Mouse (Mus musculus) adipocyte (in vitro differentiated cells): Measurements from ENCODE around the gene Entpd2.

ENCODE experiments used
- DNase-seq: peaks from one replicate; pipeline ENCODE4 v3.0.0-alpha.2; 2016; ENCODE audit warnings: low spot score

Entpd2 gene

DNA sequence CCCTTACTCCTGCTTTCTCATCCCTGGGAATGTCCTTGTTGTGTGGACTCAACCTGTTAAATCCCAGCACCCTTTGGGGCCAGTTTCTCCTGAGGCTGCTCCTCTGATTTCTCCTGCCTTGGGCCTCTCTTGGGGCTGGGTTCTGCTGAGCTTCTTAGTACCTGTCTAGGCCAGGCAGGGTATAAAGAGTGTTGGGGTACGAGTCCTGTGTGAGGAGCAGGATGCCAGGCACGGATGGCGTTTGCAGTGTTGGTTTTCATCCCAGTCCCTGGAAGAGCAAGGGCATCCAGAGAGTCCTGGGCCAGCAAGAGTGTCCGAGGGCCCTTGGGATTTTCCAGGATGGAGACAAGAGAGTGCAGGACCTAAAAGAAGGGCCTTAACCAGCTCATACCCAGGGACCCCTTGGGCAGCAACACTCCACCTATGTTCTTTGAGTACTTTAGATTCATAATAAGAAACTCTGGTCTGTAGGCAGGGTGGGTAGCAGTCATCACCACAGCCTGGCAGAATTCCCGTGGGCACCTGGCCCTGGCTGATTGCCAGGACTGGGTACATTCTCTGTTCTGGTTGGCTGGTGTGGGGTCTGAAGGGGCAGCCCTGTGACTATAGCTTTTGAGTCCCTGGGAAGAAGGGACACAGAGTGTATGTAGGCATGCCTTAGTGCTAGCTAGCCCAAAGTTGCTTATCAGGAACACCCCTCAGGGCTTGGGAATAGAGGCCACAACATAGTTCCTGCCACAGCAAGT lies 33.9 kb downstream of the Entpd2 start:
- no peak for DNase-seq

DNA sequence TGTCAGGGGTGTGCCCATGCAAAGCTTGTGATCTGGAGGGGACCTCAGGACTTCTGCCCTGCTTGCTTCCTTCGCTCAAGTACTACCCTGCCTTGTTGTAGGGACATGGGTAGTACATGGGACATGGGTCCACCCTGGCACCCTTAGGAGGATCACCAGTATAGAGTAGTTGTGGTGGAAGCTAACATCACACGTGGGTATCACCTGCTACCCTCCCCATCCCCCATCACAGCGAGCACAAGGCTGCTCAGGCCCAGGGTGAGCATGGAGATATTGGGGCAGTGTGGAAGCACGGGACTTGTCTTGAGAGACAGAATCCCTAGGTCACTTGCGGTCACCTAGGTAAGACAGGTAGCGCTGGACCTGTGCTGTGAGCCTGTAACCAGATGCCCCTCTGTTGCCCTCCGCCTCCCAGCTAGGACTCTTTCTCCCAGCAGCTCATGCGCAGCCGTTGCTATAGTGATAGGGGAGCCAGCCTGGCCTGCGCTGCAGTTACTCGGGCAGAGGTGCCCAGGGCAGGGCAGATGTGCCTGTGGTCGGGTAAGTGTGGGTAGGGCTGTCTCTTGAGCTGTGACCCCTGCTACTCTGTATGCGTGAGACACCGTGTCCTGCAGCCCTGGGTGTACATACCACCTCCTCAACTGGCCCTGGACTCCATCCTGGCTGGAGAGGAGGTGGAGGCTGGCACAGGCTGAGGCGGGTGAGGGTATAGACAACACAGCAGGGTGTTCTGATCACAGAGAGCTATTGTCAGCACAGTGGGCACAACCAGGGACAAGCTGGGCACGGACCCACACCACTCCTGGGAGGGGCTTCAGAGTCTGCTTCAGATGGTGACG lies 34.9 kb downstream of the Entpd2 start:
- no peak for DNase-seq

DNA sequence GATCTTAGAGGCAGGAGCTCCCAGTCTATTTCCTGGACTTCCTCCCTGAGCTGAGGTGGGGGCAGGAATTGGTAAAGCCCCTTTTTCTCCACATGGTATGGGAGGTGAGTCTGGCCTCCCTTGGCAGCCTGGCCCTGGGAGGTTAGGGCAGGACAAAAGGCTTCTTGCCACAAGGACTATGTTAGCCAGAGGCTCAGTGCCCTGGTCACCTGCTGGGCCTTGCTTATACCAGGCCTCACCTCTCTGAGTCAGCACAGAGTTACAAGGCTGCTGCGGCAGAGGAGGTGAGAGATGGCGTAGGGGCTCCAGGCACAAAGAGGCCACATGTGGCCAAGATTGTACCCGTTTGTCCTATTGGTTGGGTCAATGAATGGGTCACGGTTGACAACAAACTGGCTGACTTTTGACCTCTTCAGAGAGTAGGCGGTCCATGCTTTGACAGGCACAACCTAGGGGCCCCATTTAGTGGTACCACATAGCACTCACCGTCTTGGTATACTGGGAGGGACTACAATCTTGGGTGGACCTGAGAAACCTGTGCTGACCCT lies 35.7 kb downstream of the Entpd2 start:
- DNase-seq = no peak

DNA sequence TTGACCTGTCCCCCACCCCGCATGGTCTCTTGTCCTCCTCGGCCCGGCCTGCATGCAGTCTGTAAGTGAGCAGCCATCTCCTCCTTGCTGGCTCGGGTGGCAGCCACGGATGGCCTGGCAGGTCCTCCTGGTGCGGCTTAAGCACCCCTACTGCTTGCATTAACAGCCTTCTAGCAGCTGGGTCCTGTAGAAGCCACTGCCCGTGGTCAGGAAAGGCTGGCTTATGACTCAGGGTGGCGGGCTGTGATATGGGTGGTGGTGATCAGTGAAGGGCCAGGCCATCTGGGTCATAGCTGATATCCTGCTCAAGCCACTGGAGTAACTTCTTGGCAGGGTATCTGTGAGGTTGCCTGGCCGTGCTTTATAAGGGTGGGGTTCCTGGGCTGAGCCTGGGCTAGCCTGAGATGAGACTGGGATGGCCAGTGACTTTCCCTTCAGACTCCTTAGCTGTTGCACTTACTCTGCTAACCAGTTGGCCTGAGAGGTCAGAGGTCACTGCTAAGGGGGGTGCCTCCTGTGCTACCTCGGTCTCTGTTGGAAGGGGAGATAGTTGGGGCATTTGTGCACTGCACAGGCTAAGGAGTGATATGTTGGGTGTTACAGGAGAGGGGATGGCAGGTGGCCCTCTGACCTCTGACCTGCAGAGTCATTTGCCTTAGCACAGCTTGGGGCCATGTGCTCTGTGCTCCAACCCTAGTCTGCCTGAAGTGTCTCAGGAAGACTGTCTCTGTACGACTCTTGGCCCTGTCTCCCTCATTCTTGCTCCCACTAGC lies 36.8 kb downstream of the Entpd2 start:
- no peak for DNase-seq

DNA sequence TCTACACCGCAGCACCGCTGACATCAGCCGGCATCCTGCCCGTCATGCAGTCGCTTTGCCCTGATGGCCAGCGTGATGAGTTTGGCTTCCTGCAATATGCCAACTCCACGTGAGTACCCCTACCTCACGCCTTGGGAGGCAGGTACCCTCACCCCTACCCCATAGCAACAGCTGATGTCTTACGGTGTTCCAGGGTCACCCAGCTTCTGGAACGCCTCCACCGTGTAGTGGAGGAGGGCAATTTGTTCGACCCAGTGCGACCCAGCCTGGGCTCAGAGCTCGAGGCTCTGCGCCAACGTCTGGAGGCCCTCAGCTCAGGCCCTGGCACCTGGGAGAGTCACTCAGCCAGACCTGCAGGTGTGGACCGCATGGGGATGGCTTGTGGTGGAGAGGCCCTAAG lies 37.4 kb downstream of the Entpd2 start:
- no peak for DNase-seq

DNA sequence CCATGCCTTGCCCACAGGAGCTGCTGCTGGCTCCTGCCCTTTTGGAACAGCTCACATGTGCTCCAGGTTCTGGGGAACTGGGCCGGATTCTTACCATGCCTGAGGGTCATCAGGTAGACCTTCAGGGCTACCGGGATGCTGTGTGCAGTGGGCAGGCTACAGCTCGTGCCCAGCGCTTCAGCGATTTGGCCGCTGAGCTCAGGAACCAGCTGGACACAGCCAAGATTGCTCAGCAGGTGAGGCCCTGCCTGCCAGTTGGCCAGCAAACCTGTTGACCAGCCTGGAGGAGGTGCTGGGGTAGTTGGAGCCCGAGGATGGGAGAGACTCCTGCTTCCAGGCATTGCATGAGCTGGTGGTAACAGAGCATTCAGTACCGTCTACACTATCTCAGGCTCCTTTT lies 38.6 kb downstream of the Entpd2 start:
- DNase-seq = no peak

DNA sequence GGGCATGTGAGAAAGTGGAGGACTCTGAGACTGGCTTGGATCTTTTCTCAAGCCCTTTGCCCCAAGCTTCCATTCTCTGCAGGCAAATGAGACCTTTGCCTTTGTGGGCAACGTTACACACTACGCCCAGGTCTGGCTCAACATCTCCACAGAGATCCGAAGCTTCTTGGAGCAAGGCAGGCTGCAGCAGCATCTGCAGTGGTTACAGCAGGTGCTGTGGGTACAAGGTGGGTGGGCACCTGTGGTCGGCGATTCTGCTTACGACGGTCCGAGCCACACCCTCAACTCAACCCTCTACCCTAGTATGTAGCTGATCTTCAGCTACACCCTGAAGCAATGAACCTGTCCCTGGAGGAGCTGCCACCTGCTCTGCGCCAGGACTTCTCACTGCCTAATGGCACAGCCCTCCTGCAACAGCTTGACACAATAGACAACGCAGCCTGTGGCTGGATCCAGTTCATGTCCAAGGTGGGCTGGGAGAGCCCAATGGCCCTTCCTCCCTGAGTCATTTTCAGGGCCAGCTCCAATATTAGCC lies 40.7 kb downstream of the Entpd2 start:
- no peak for DNase-seq

DNA sequence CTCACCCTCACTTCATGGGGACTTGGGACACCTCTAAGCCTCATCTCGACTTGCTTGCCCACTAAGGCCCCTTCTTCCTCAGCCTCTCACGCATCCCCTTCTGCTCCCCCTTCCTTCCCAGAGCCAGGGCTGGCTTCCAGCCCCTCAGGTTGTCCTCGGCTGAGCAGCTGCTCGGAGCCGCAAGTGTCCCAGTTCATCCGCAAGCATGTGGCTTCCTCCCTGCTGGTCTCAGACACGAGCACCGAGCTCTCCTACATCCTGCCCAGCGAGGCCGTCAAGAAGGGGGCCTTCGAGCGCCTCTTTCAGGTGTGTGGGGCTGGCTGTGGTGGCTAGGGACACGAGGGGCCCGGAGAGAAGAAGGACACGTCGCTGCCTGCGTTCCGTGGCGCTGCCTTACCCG lies 45.4 kb downstream of the Entpd2 start:
- DNase-seq = no peak

DNA sequence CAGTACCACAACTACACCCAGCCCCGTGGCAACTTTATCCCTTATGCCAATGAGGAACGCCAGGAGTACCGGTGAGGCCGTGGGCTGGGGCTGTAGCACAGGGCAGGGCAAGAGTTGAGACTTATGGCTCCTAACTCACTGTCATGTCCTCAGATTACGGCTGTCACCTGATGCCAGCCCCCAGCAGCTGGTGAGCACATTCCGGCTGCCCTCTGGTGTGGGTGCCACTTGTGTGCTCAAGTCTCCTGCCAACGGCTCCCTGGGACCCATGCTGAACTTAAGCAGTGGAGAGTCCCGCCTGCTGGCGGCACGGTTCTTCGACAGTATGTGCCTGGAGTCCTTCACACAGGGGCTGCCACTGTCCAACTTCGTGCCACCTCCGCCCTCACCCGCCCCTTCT lies 47.0 kb downstream of the Entpd2 start:
- DNase-seq = no peak
